Mouse (Mus musculus): ENCODE measurements around the gene Gm3336. TPM values are rescaled to one million over a fixed set of nuclear protein-coding genes. Genes with fewer than 3 reads are reported as not detected.

Gene Gm3336
- polyA plus RNA-seq, 1 experiment from 2014 or later = not detected

GRCm38 (mm10) chr8:70689892-70690390 is 28.4 kb upstream of the Gm3336 start:
- no peak for ATAC-seq (ENCODE audit: low FRiP score, low TSS enrichment)
- WGBS = 81% methylated on average over 5 of the region's 5 CpGs
- Histone ChIP-seq H3K9me3 (ENCODE audit: control insufficient read depth, low read length) (no peaks in the 10 kb centered on the region), H3K4me1 (ENCODE audit: control insufficient read depth, insufficient read depth, low read length) (peaks cover 10% of the 10 kb centered on the region; the same call in 1 of the 2 replicates), H3K4me2 (ENCODE audit: low read length) (no peak overlapping the region), H3K27me3 (ENCODE audit: control insufficient read depth, insufficient read depth, low read length) (no peaks in the 10 kb centered on the region), H3K9ac (replicated peaks; ENCODE audit: low read length) (no peak overlapping the region), H3K27ac (replicated peaks; ENCODE audit: low read depth, low read length) (no peak overlapping the region), H3K4me3 (replicated peaks; ENCODE audit: low read depth, low read length) (no peak overlapping the region), H3K36me3 (ENCODE audit: control insufficient read depth, insufficient read depth, low read length) (no peaks in the 10 kb centered on the region)
- DNase-seq = no peak

DNA sequence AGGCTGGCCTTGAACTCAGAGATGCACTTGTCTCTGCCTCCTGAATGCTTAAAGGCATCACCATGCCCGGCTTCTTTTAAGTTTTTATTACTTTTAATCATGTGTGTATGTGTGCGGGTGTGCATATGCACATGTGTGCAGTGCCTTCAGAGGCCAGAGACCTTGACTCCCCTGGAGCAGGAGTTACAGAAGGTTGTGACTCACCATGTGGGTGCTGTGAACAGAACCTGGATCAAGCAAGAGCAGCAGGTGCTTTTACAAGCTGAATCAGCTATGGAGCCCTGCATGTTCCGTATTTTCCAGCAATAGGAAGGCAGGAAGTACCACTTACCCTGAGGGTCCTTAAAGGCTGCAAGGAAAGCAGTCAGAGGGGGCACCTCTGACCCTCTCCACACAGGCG is 27.1 kb upstream of the Gm3336 start:
- H3K27ac ChIP-seq (replicated peaks; ENCODE audit: low read depth, low read length) = peak overlapping the region; percentile 41; the same call in 1 of the 2 replicates
- H3K4me2 ChIP-seq (ENCODE audit: low read length) = peak overlapping the region; percentile 56
- peak overlapping the region; percentile 28 for H3K4me3 ChIP-seq (replicated peaks; ENCODE audit: low read depth, low read length)
- no peak for ATAC-seq (ENCODE audit: low FRiP score, low TSS enrichment)
- no peaks in the 10 kb centered on the region for H3K36me3 ChIP-seq (ENCODE audit: control insufficient read depth, insufficient read depth, low read length)
- H3K4me1 ChIP-seq (ENCODE audit: control insufficient read depth, insufficient read depth, low read length) = peaks cover 13% of the 10 kb centered on the region; the same call in 1 of the 2 replicates
- DNase-seq = no peak
- H3K9me3 ChIP-seq (ENCODE audit: control insufficient read depth, low read length) = no peaks in the 10 kb centered on the region
- H3K9ac ChIP-seq (replicated peaks; ENCODE audit: low read length) = peak overlapping the region; percentile 52
- WGBS = 59% methylated on average over 4 of the region's 4 CpGs
- H3K27me3 ChIP-seq (ENCODE audit: control insufficient read depth, insufficient read depth, low read length) = no peaks in the 10 kb centered on the region

DNA sequence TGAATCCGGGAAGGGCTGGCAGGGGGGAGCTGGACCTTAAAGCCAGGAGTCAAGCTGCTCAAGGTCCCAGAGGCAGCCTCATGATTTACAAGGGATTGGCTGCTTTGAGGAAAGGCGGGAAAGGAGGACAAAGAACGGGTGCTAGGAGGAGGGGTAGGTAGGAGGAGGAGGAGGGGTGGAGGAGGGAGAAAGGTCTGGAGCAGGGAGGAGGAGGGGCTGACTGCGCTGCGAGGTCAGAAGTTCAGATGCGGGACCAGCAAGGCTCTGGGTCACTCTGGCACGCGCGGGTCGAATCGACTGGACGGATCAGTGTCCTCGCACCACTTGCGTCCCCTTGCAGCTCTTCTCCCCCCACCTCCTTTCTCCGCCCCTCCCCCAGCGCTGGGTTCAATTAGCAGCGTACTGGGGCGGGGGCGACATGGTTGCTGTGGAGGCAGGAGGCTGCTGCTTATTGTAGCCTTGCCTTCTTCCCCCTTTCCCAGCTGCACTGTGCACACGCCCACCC is 26.6 kb upstream of the Gm3336 start:
- ATAC-seq (ENCODE audit: low FRiP score, low TSS enrichment) (peak; percentile 38), DNase-seq (peak; percentile 71)
- Histone ChIP-seq H3K9ac (replicated peaks; ENCODE audit: low read length) (peak overlapping the region; percentile 52), H3K9me3 (ENCODE audit: control insufficient read depth, low read length) (no peaks in the 10 kb centered on the region), H3K4me2 (ENCODE audit: low read length) (peak overlapping the region; percentile 56), H3K4me1 (ENCODE audit: control insufficient read depth, insufficient read depth, low read length) (peaks cover 18% of the 10 kb centered on the region), H3K36me3 (ENCODE audit: control insufficient read depth, insufficient read depth, low read length) (no peaks in the 10 kb centered on the region), H3K27ac (replicated peaks; ENCODE audit: low read depth, low read length) (peak overlapping the region; percentile 41; the same call in 1 of the 2 replicates), H3K4me3 (replicated peaks; ENCODE audit: low read depth, low read length) (peak overlapping the region; percentile 28), H3K27me3 (ENCODE audit: control insufficient read depth, insufficient read depth, low read length) (no peaks in the 10 kb centered on the region)
- under 1% methylated on average over 19 of the region's 20 CpGs for WGBS

GRCm38 (mm10) chr8:70693636-70694035 is 24.7 kb upstream of the Gm3336 start:
- H3K9ac ChIP-seq (replicated peaks; ENCODE audit: low read length) = no peak overlapping the region
- H3K27me3 ChIP-seq (ENCODE audit: control insufficient read depth, insufficient read depth, low read length) = no peaks in the 10 kb centered on the region
- no peaks in the 10 kb centered on the region for H3K36me3 ChIP-seq (ENCODE audit: control insufficient read depth, insufficient read depth, low read length)
- H3K4me2 ChIP-seq (ENCODE audit: low read length) = no peak overlapping the region
- H3K4me1 ChIP-seq (ENCODE audit: control insufficient read depth, insufficient read depth, low read length) = peaks cover 32% of the 10 kb centered on the region
- WGBS = 87% methylated on average over 5 of the region's 5 CpGs
- H3K4me3 ChIP-seq (replicated peaks; ENCODE audit: low read depth, low read length) = no peak overlapping the region
- no peak overlapping the region for H3K27ac ChIP-seq (replicated peaks; ENCODE audit: low read depth, low read length)
- H3K9me3 ChIP-seq (ENCODE audit: control insufficient read depth, low read length) = no peaks in the 10 kb centered on the region
- DNase-seq = no peak
- ATAC-seq (ENCODE audit: low FRiP score, low TSS enrichment) = no peak

GRCm38 (mm10) chr8:70695318-70696018 is 22.9 kb upstream of the Gm3336 start:
- Histone ChIP-seq H3K27me3 (ENCODE audit: control insufficient read depth, insufficient read depth, low read length) (no peaks in the 10 kb centered on the region), H3K4me1 (ENCODE audit: control insufficient read depth, insufficient read depth, low read length) (peaks cover 32% of the 10 kb centered on the region), H3K36me3 (ENCODE audit: control insufficient read depth, insufficient read depth, low read length) (no peaks in the 10 kb centered on the region), H3K27ac (replicated peaks; ENCODE audit: low read depth, low read length) (no peak overlapping the region), H3K4me2 (ENCODE audit: low read length) (no peak overlapping the region), H3K4me3 (replicated peaks; ENCODE audit: low read depth, low read length) (no peak overlapping the region), H3K9me3 (ENCODE audit: control insufficient read depth, low read length) (no peaks in the 10 kb centered on the region), H3K9ac (replicated peaks; ENCODE audit: low read length) (no peak overlapping the region)
- 41% methylated on average over 32 of the region's 32 CpGs for WGBS
- DNase-seq (no peak), ATAC-seq (ENCODE audit: low FRiP score, low TSS enrichment) (no peak)

DNA sequence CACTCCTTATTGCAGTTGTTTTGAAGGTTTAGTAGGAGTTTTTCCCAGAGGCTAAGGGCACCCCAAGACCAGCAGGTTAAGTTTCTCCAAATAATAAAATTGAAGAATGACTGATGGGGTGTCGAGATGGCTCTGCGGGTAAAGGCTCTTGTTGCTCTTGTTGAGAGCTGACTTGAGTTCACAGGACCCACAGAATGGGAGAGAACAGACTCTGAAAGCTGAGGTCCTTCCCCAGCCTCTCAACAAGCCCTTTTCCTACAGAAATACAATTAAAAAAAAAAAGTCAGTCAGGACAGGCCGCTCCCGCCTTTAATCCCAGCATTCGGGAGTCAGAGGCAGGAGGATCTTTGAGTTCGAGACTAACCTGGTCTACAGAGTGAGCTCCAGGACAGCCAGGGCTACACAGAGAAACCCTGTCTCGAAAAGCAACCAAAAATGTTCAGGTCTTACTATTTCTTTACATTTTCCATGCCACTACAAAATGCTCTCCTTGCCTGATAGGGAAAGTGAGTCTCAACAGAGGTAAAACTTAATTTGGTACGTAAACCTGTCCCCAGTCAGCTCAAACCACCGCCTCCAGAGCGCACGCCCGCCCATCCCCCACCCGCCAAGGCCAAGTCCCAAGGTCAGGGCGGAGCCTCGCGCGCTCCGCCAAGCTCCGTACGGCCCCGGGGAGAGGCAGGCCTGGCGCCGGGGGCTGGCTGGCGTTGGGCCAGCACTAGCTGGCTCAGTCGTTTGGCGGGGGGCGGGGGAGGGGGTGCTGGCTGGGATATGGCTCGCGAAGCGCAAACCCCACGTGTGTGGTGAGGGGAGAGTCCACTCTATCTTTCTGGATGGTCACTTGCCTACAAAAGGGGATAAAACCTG is 22.1 kb upstream of the Gm3336 start:
- peaks cover 35% of the 10 kb centered on the region for H3K4me1 ChIP-seq (ENCODE audit: control insufficient read depth, insufficient read depth, low read length)
- H3K4me3 ChIP-seq (replicated peaks; ENCODE audit: low read depth, low read length) = 0 out of 2 replicates have a peak overlapping the region, but pooled peaks have one; percentile 19
- no peak for ATAC-seq (ENCODE audit: low FRiP score, low TSS enrichment)
- peak; percentile 86 for DNase-seq
- 6% methylated on average over 31 of the region's 31 CpGs for WGBS
- H3K36me3 ChIP-seq (ENCODE audit: control insufficient read depth, insufficient read depth, low read length) = no peaks in the 10 kb centered on the region
- no peaks in the 10 kb centered on the region for H3K9me3 ChIP-seq (ENCODE audit: control insufficient read depth, low read length)
- no peaks in the 10 kb centered on the region for H3K27me3 ChIP-seq (ENCODE audit: control insufficient read depth, insufficient read depth, low read length)
- H3K4me2 ChIP-seq (ENCODE audit: low read length) = peak overlapping the region; percentile 53
- H3K9ac ChIP-seq (replicated peaks; ENCODE audit: low read length) = 0 out of 2 replicates have a peak overlapping the region, but pooled peaks have one; percentile 43
- H3K27ac ChIP-seq (replicated peaks; ENCODE audit: low read depth, low read length) = peak overlapping the region; percentile 49

GRCm38 (mm10) chr8:70696946-70697345 is 21.4 kb upstream of the Gm3336 start:
- Histone ChIP-seq H3K27ac (replicated peaks; ENCODE audit: low read depth, low read length) (peak overlapping the region; percentile 49), H3K9me3 (ENCODE audit: control insufficient read depth, low read length) (no peaks in the 10 kb centered on the region), H3K9ac (replicated peaks; ENCODE audit: low read length) (0 out of 2 replicates have a peak overlapping the region, but pooled peaks have one; percentile 43), H3K27me3 (ENCODE audit: control insufficient read depth, insufficient read depth, low read length) (no peaks in the 10 kb centered on the region), H3K4me3 (replicated peaks; ENCODE audit: low read depth, low read length) (no peak overlapping the region), H3K4me1 (ENCODE audit: control insufficient read depth, insufficient read depth, low read length) (peaks cover 36% of the 10 kb centered on the region), H3K4me2 (ENCODE audit: low read length) (peak overlapping the region; percentile 53), H3K36me3 (ENCODE audit: control insufficient read depth, insufficient read depth, low read length) (no peaks in the 10 kb centered on the region)
- 44% methylated on average over 4 of the region's 4 CpGs for WGBS
- ATAC-seq (ENCODE audit: low FRiP score, low TSS enrichment) (no peak), DNase-seq (no peak)

- Histone ChIP-seq H3K27me3 (ENCODE audit: control insufficient read depth, insufficient read depth, low read length) (no peaks in the 10 kb centered on the region), H3K4me3 (replicated peaks; ENCODE audit: low read depth, low read length) (peak overlapping the region; percentile 97), H3K9ac (replicated peaks; ENCODE audit: low read length) (peak overlapping the region; percentile 57; the same call in 1 of the 2 replicates), H3K36me3 (ENCODE audit: control insufficient read depth, insufficient read depth, low read length) (0 out of 2 replicates have a peak, but pooled peaks cover 1% of the 10 kb centered on the region), H3K27ac (replicated peaks; ENCODE audit: low read depth, low read length) (peak overlapping the region; percentile 99), H3K9me3 (ENCODE audit: control insufficient read depth, low read length) (no peaks in the 10 kb centered on the region), H3K4me2 (ENCODE audit: low read length) (peak overlapping the region; percentile 59), H3K4me1 (ENCODE audit: control insufficient read depth, insufficient read depth, low read length) (peaks cover 39% of the 10 kb centered on the region)
- WGBS = 72% methylated on average over 12 of the region's 12 CpGs
- no peak for ATAC-seq (ENCODE audit: low FRiP score, low TSS enrichment)
- no peak for DNase-seq
These were observed 20.7 kb upstream of the Gm3336 start for GRCm38 (mm10) chr8:70697366-70698250.
